Mouse (Mus musculus): ENCODE data around the gene Krt76. TPM values are rescaled to one million over a fixed set of nuclear protein-coding genes. Genes with fewer than 3 reads are reported as not detected.

Krt76 gene
- polyA plus RNA-seq (2014; fragmentation: Nextera tagmentation; extraction: Ambion mirVana): not detected in 2 replicates

DNA sequence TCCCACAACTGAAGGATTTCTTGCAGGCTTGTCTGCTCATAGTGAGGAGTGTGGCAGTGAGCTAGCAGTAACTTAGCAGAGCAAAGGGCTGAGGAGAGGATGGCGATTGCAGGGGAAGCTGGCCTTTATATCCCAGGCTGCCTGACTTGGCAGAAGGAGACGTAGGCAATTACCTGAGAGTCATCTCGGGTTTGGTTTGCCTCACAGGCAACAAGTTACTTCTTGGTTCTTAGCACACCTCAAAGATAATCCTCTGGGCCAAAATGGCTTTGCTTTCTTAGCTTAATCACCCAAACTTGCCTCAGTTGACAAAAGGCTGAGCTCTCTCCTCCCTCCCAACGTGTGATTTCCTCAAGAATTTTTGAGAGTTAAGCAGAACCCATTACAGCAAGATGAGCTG, at the start of gene Krt76:
Gene Krt76 (minus strand): TSS at position 101 of the 400 bp plus-strand sequence.
- no peak within 1 kb of the TSS for H3K4me2 ChIP-seq (ENCODE audit: low read length)
- no peaks in the 10 kb centered on the region for H3K27me3 ChIP-seq (ENCODE audit: control insufficient read depth, insufficient read depth, low read length)
- H3K27ac ChIP-seq (replicated peaks in 1 of 2; ENCODE audit: control insufficient read depth in 1 of 2, insufficient read depth in 1 of 2, low read depth in 2 of 2, low read length in 2 of 2): no peak within 1 kb of the TSS
- 45% methylated on average over 4 of the region's 4 CpGs for WGBS
- no peak for ATAC-seq (ENCODE audit: insufficient number of reproducible peaks, insufficient read depth, low FRiP score, low read depth)
- peaks cover 2 to 7% of the 10 kb centered on the region in 2 experiments; a peak in 1 of 4 replicates for H3K4me1 ChIP-seq (ENCODE audit: control insufficient read depth in 2 of 2, insufficient read depth in 2 of 2, low read length in 2 of 2)
- no peak within 1 kb of the TSS for H3K4me3 ChIP-seq (ENCODE audit: control insufficient read depth in 1 of 2, insufficient read depth in 1 of 2, low read depth in 1 of 2, low read length in 2 of 2)
- no peaks in the 10 kb centered on the region for H3K9me3 ChIP-seq (ENCODE audit: control insufficient read depth, low read length)
- no peaks in the 10 kb centered on the region for H3K36me3 ChIP-seq (ENCODE audit: control insufficient read depth, insufficient read depth, low read length)
- no peak within 1 kb of the TSS for H3K9ac ChIP-seq (ENCODE audit: low read length)

DNA sequence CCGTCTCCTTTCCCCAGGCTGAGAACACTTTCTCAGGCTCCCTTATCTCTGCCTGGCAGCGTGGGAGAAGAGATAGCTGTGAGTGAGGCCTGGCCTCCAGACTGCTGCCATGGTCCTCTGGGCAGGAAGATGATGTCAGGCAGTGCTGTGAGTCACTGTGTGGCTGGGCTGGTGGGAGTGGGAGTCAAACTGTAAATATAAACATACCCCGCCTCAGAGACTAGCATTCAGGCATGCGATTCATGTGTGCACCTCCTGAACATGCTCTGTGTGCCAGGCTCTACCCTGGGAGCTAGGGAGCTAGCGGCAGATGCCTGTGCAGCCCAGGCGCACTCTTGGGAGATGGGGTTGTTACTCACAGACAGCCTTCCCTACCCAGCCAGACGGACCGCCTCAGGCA, 49.2 kb upstream of the Krt76 start:
- Histone ChIP-seq H3K9me3 (ENCODE audit: control insufficient read depth, low read length) (no peaks in the 10 kb centered on the region), H3K4me1 (ENCODE audit: control insufficient read depth in 2 of 2, insufficient read depth in 2 of 2, low read length in 2 of 2) (peaks cover 18 to 26% of the 10 kb centered on the region in 2 experiments), H3K4me2 (ENCODE audit: low read length) (no peak overlapping the region), H3K4me3 (ENCODE audit: control insufficient read depth in 1 of 2, insufficient read depth in 1 of 2, low read depth in 1 of 2, low read length in 2 of 2) (no peak overlapping the region), H3K36me3 (ENCODE audit: control insufficient read depth, insufficient read depth, low read length) (no peaks in the 10 kb centered on the region), H3K27ac (replicated peaks in 1 of 2; ENCODE audit: control insufficient read depth in 1 of 2, insufficient read depth in 1 of 2, low read depth in 2 of 2, low read length in 2 of 2) (peak overlapping the region; percentile 23 to 55; a peak in 2 of 4 replicates), H3K9ac (ENCODE audit: low read length) (no peak overlapping the region), H3K27me3 (ENCODE audit: control insufficient read depth, insufficient read depth, low read length) (no peaks in the 10 kb centered on the region)
- WGBS: 28% methylated on average over 8 of the region's 8 CpGs
- 0 out of 2 replicates have a peak, but pooled peaks have one; percentile 16 for ATAC-seq (ENCODE audit: insufficient number of reproducible peaks, insufficient read depth, low FRiP score, low read depth)

GRCm38 (mm10) chr15:101940274-101940829, 47.6 kb upstream of the Krt76 start, which contains the start of gene Krt79:
Krt79 (minus strand) TSS chr15:101940324.
- H3K27me3 ChIP-seq (ENCODE audit: control insufficient read depth, insufficient read depth, low read length): no peaks in the 10 kb centered on the region
- H3K4me2 ChIP-seq (ENCODE audit: low read length): no peak within 1 kb of the TSS
- WGBS: 63% methylated on average over 6 of the region's 6 CpGs
- no peaks in the 10 kb centered on the region for H3K36me3 ChIP-seq (ENCODE audit: control insufficient read depth, insufficient read depth, low read length)
- H3K27ac ChIP-seq (replicated peaks in 1 of 2; ENCODE audit: control insufficient read depth in 1 of 2, insufficient read depth in 1 of 2, low read depth in 2 of 2, low read length in 2 of 2): peak within 1 kb of the TSS in 1 of 2 experiments; percentile 55; a peak in 1 of 4 replicates
- no peak within 1 kb of the TSS for H3K9ac ChIP-seq (ENCODE audit: low read length)
- no peaks in the 10 kb centered on the region for H3K9me3 ChIP-seq (ENCODE audit: control insufficient read depth, low read length)
- no peak for ATAC-seq (ENCODE audit: insufficient number of reproducible peaks, insufficient read depth, low FRiP score, low read depth)
- H3K4me1 ChIP-seq (ENCODE audit: control insufficient read depth in 2 of 2, insufficient read depth in 2 of 2, low read length in 2 of 2): peaks cover 16 to 24% of the 10 kb centered on the region in 2 experiments
- no peak within 1 kb of the TSS for H3K4me3 ChIP-seq (ENCODE audit: control insufficient read depth in 1 of 2, insufficient read depth in 1 of 2, low read depth in 1 of 2, low read length in 2 of 2)

DNA sequence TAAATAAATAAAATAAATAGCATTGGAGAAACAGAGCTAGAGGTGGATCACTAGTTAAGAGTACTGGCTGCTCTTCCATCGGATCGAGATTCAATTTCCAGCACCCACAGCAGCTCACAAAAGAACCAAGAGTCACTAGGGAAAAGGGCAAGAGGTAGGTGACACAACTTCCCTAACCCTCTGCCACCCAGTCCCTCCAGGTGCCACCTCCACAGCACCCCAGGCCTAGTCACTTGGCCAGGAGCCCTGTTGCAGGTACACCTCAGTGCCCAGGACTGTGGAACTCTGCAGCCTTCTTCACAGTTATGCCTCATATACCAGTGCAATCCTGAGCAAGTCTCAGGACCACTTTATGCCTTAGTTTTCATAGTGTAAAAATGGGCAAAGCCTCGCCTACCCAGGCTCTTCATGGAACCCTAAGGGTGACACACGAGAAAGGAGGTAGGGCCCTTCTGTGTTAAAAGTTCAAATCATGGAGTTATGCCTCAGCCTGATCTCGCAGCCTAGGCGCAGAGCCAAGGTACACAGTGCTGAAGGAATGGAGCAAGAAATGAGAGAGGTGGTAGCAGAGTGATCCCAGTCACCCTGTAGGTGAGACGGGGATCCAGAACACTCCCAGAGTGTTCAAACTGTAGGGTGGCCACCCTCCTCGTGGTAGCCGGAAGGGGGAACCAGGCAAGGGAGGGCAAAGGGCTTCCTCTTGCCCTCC, 46.0 kb upstream of the Krt76 start:
- peaks cover 12 to 20% of the 10 kb centered on the region in 2 experiments for H3K4me1 ChIP-seq (ENCODE audit: control insufficient read depth in 2 of 2, insufficient read depth in 2 of 2, low read length in 2 of 2)
- no peaks in the 10 kb centered on the region for H3K9me3 ChIP-seq (ENCODE audit: control insufficient read depth, low read length)
- H3K4me3 ChIP-seq (ENCODE audit: control insufficient read depth in 1 of 2, insufficient read depth in 1 of 2, low read depth in 1 of 2, low read length in 2 of 2): no peak overlapping the region
- ATAC-seq (ENCODE audit: insufficient number of reproducible peaks, insufficient read depth, low FRiP score, low read depth): no peak
- no peak overlapping the region for H3K27ac ChIP-seq (replicated peaks in 1 of 2; ENCODE audit: control insufficient read depth in 1 of 2, insufficient read depth in 1 of 2, low read depth in 2 of 2, low read length in 2 of 2)
- H3K4me2 ChIP-seq (ENCODE audit: low read length): no peak overlapping the region
- no peak overlapping the region for H3K9ac ChIP-seq (ENCODE audit: low read length)
- no peaks in the 10 kb centered on the region for H3K36me3 ChIP-seq (ENCODE audit: control insufficient read depth, insufficient read depth, low read length)
- no peaks in the 10 kb centered on the region for H3K27me3 ChIP-seq (ENCODE audit: control insufficient read depth, insufficient read depth, low read length)
- WGBS: 63% methylated on average over 9 of the region's 9 CpGs

DNA sequence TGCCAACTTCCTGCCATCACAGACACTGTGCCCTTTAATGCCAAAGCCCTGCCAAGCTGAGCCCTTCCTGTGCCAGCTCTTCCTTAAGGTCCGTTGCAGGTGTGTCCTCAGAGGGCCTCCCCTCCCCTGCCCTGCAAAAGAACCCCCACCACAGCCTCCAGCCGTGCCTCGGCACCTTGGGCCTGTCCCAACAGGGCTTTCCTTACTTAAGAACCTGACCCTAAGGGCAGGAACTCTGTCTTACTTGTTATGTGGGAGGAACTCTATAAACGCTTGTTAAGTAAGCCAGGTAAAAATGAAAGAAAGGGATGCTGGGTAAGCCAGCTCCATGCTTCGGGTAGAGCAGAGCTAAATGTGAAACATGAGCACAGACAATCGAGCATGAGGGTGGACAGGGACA, 40.3 kb upstream of the Krt76 start:
- no peak for ATAC-seq (ENCODE audit: insufficient number of reproducible peaks, insufficient read depth, low FRiP score, low read depth)
- 72% methylated on average over 6 of the region's 6 CpGs for whole genome bisulfite sequencing
- H3K36me3 ChIP-seq (ENCODE audit: control insufficient read depth, insufficient read depth, low read length): no peaks in the 10 kb centered on the region

GRCm38 (mm10) chr15:101929666-101930065, 36.9 kb upstream of the Krt76 start:
- Histone ChIP-seq H3K4me2 (ENCODE audit: low read length) (peak overlapping the region; percentile 62), H3K9me3 (ENCODE audit: control insufficient read depth, low read length) (no peaks in the 10 kb centered on the region), H3K9ac (ENCODE audit: low read length) (peak overlapping the region; percentile 35), H3K27me3 (ENCODE audit: control insufficient read depth, insufficient read depth, low read length) (peaks cover 18% of the 10 kb centered on the region; the same call in 1 of the 2 replicates), H3K27ac (replicated peaks in 1 of 2; ENCODE audit: control insufficient read depth in 1 of 2, insufficient read depth in 1 of 2, low read depth in 2 of 2, low read length in 2 of 2) (no peak overlapping the region), H3K4me1 (ENCODE audit: control insufficient read depth in 2 of 2, insufficient read depth in 2 of 2, low read length in 2 of 2) (peaks cover 11 to 17% of the 10 kb centered on the region in 2 experiments), H3K36me3 (ENCODE audit: control insufficient read depth, insufficient read depth, low read length) (no peaks in the 10 kb centered on the region), H3K4me3 (ENCODE audit: control insufficient read depth in 1 of 2, insufficient read depth in 1 of 2, low read depth in 1 of 2, low read length in 2 of 2) (peak overlapping the region; percentile 29 to 33)
- 2% methylated on average over 17 of the region's 17 CpGs for WGBS
- ATAC-seq (ENCODE audit: insufficient number of reproducible peaks, insufficient read depth, low FRiP score, low read depth): no peak

More for the DNA sequence above, 40.3 kb upstream of the Krt76 start:
- Histone ChIP-seq H3K4me3 (ENCODE audit: control insufficient read depth in 1 of 2, insufficient read depth in 1 of 2, low read depth in 1 of 2, low read length in 2 of 2) (no peak overlapping the region), H3K9me3 (ENCODE audit: control insufficient read depth, low read length) (no peaks in the 10 kb centered on the region), H3K4me2 (ENCODE audit: low read length) (no peak overlapping the region), H3K9ac (ENCODE audit: low read length) (no peak overlapping the region), H3K27ac (replicated peaks in 1 of 2; ENCODE audit: control insufficient read depth in 1 of 2, insufficient read depth in 1 of 2, low read depth in 2 of 2, low read length in 2 of 2) (no peak overlapping the region), H3K27me3 (ENCODE audit: control insufficient read depth, insufficient read depth, low read length) (peaks cover 18% of the 10 kb centered on the region; the same call in 1 of the 2 replicates), H3K4me1 (ENCODE audit: control insufficient read depth in 2 of 2, insufficient read depth in 2 of 2, low read length in 2 of 2) (peaks cover 11 to 17% of the 10 kb centered on the region in 2 experiments)

GRCm38 (mm10) chr15:101929087-101929486, 36.4 kb upstream of the Krt76 start:
- Histone ChIP-seq H3K27me3 (ENCODE audit: control insufficient read depth, insufficient read depth, low read length) (peaks cover 18% of the 10 kb centered on the region; the same call in 1 of the 2 replicates), H3K4me3 (ENCODE audit: control insufficient read depth in 1 of 2, insufficient read depth in 1 of 2, low read depth in 1 of 2, low read length in 2 of 2) (0 out of 4 replicates have a peak overlapping the region, but pooled peaks of 1 of the 2 experiments have one; percentile 29), H3K9ac (ENCODE audit: low read length) (no peak overlapping the region)

More at GRCm38 (mm10) chr15:101929087-101929486, 36.4 kb upstream of the Krt76 start:
- 6% methylated on average over 9 of the region's 9 CpGs for WGBS
- ATAC-seq (ENCODE audit: insufficient number of reproducible peaks, insufficient read depth, low FRiP score, low read depth): no peak
- Histone ChIP-seq H3K36me3 (ENCODE audit: control insufficient read depth, insufficient read depth, low read length) (no peaks in the 10 kb centered on the region), H3K4me1 (ENCODE audit: control insufficient read depth in 2 of 2, insufficient read depth in 2 of 2, low read length in 2 of 2) (peaks cover 11 to 17% of the 10 kb centered on the region in 2 experiments), H3K27ac (replicated peaks in 1 of 2; ENCODE audit: control insufficient read depth in 1 of 2, insufficient read depth in 1 of 2, low read depth in 2 of 2, low read length in 2 of 2) (no peak overlapping the region), H3K9me3 (ENCODE audit: control insufficient read depth, low read length) (no peaks in the 10 kb centered on the region), H3K4me2 (ENCODE audit: low read length) (peak overlapping the region; percentile 62)

Data from heart, embryonic 14.5 days (tissue).